In genomic region chr2:180333778-180334550, GRCm38 (mm10) we compare ENCODE assay signal across 10 mouse cellular contexts. TPM values are rescaled to one million over a fixed set of nuclear protein-coding genes. Genes with fewer than 3 reads are reported as not detected.
DNase-seq lines count a peak whose midpoint lies in the region; ATAC-seq and TF ChIP-seq lines count a peak whose summit lies in the region.
"Had no signal": no experiment of that assay in that cellular context is flagged by ENCODE, and none has a peak within 500 bp of the region (broad histone marks: within the 10 kb centered on the region; RNA-seq: fewer than 3 reads in every experiment).

No protein-coding gene starts in this region.

- H3K4me3 ChIP-seq in heart, adult 2 months, result peak overlapping the region; percentile 31
- H3K4me3 ChIP-seq in intestine, postnatal 0 days (ENCODE audit: low read depth, low read length), result peak overlapping the region; percentile 65
- peak overlapping the region; percentile 21 for H3K4me3 ChIP-seq in midbrain, embryonic 14.5 days (replicated peaks; ENCODE audit: low read depth, low read length)

- intact Hi-C loops in heart, adult 2 months (cut with DNase I), result no loop called here
- intact Hi-C loops in left cerebral cortex, postnatal 10 days (cut with DNase I), result no loop called here

- H3K27me3 ChIP-seq in heart, adult 2 months (ENCODE audit: control insufficient read depth, insufficient read depth, low read length), result peaks cover 17% of the 10 kb centered on the region
- H3K27me3 ChIP-seq in intestine, postnatal 0 days (replicated peaks; ENCODE audit: control insufficient read depth, insufficient read depth, low read length), result peaks cover 8% of the 10 kb centered on the region; the same call in 1 of the 2 replicates
- peaks cover 54% of the 10 kb centered on the region for H3K27me3 ChIP-seq in midbrain, embryonic 14.5 days (ENCODE audit: control insufficient read depth, insufficient read depth, low read length)

- no peaks in the 10 kb centered on the region for H3K79me2 ChIP-seq in heart, adult 2 months (replicated peaks; ENCODE audit: control insufficient read depth, insufficient read depth, low read length)

- H3K9ac ChIP-seq in heart, adult 2 months (ENCODE audit: low read depth, low read length), result no peak overlapping the region
- peak overlapping the region; percentile 82 for H3K9ac ChIP-seq in intestine, postnatal 0 days (ENCODE audit: low read depth, low read length)
- no peak overlapping the region for H3K9ac ChIP-seq in midbrain, embryonic 14.5 days (replicated peaks; ENCODE audit: low read length)

- peak overlapping the region; percentile 83 for H3K4me2 ChIP-seq in intestine, postnatal 0 days (replicated peaks; ENCODE audit: low read depth)
- peak overlapping the region; percentile 49 for H3K4me2 ChIP-seq in midbrain, embryonic 14.5 days (ENCODE audit: low read length)

- no peak for TF ChIP-seq EP300 in heart, adult 2 months (IDR thresholded peaks at IDR 0.05; ENCODE audit: insufficient read depth, low read depth, low read length)

- TF ChIP-seq POLR2A in heart, adult 2 months (IDR thresholded peaks at IDR 0.05; ENCODE audit: insufficient read depth, low read depth, low read length), result no peak

- peak; percentile 12; the same call in 1 of the 2 replicates for ATAC-seq in intestine, postnatal 0 days
- ATAC-seq in midbrain, embryonic 14.5 days (ENCODE audit: low FRiP score, low TSS enrichment), result no peak

- WGBS in heart, adult 2 months, result 2% methylated on average over 69 of the region's 69 CpGs
- WGBS in intestine, postnatal 0 days, result under 1% methylated on average over 68 of the region's 69 CpGs
- WGBS in midbrain, embryonic 14.5 days, result 1% methylated on average over 69 of the region's 69 CpGs

- peaks cover 3% of the 10 kb centered on the region for H3K4me1 ChIP-seq in heart, adult 2 months (ENCODE audit: control insufficient read depth, insufficient read depth, low read length)
- 0 out of 2 replicates have a peak, but pooled peaks cover 4% of the 10 kb centered on the region for H3K4me1 ChIP-seq in intestine, postnatal 0 days (replicated peaks; ENCODE audit: control insufficient read depth, insufficient read depth, low read length)
- H3K4me1 ChIP-seq in midbrain, embryonic 14.5 days (ENCODE audit: control insufficient read depth, insufficient read depth, low read length), result no peaks in the 10 kb centered on the region; the same call in 1 of the 2 replicates

- H3K27ac ChIP-seq in heart, adult 2 months, result no peak overlapping the region
- peak overlapping the region; percentile 90 for H3K27ac ChIP-seq in intestine, postnatal 0 days (ENCODE audit: low read depth, low read length)
- no peak overlapping the region for H3K27ac ChIP-seq in midbrain, embryonic 14.5 days (replicated peaks; ENCODE audit: low read depth, low read length)

- no peaks in the 10 kb centered on the region for H3K36me3 ChIP-seq in heart, adult 2 months (ENCODE audit: control insufficient read depth, insufficient read depth, low read length)
- H3K36me3 ChIP-seq in intestine, postnatal 0 days (ENCODE audit: control insufficient read depth, insufficient read depth), result peaks cover 3% of the 10 kb centered on the region; the same call in 1 of the 2 replicates
- no peaks in the 10 kb centered on the region for H3K36me3 ChIP-seq in midbrain, embryonic 14.5 days (ENCODE audit: control insufficient read depth, insufficient read depth, low read length)

- no peaks in the 10 kb centered on the region for H3K9me3 ChIP-seq in intestine, postnatal 0 days (ENCODE audit: control insufficient read depth)
- H3K9me3 ChIP-seq in midbrain, embryonic 14.5 days (ENCODE audit: control insufficient read depth, low read length), result no peaks in the 10 kb centered on the region

- no peak for TF ChIP-seq CTCF in heart, adult 2 months (IDR thresholded peaks at IDR 0.05)
- no peak for TF ChIP-seq CTCF in intestine, postnatal 0 days (IDR thresholded peaks at IDR 0.05; ENCODE audit: low read depth)

- no peak for DNase-seq in heart, adult 2 months
- DNase-seq in heart, adult 9 months (ENCODE audit: low spot score in 2 of 2), result no peak
- DNase-seq in embryo, embryonic 11 days, result peak; percentile 42
- peak; percentile 37 for DNase-seq in midbrain, embryonic 14.5 days
- no peak for DNase-seq in left cerebral cortex, adult 8-10 months (ENCODE audit: low spot score in 2 of 2)
- no peak for DNase-seq in spleen, postnatal 36 days (ENCODE audit: low spot score in 2 of 2)
- DNase-seq in left cerebral cortex, postnatal 10 days (ENCODE audit: extremely low spot score in 1 of 2, low spot score in 2 of 2), result no peak

RNA-seq across cellular contexts. Expression of gene Gata5, which starts 0.5 kb away (rescaled TPM):
- total RNA-seq in heart, adult 2 months (2021), result under 1 TPM; 0.63 to 0.89 TPM
- polyA plus RNA-seq in heart, adult 2 months (2012; rRNA removed), result 1.1 TPM in 2 replicates
- polyA plus RNA-seq in intestine, postnatal 0 days (2015; fragmentation: Nextera tagmentation; extraction: Ambion mirVana), result 20.9 and 23.9 TPM in 2 replicates
- polyA plus RNA-seq in midbrain, embryonic 14.5 days (2014; fragmentation: Nextera tagmentation; extraction: Ambion mirVana), result not detected in 2 replicates
- total RNA-seq in left cerebral cortex, adult 8-10 months (2022), result not detected
- not detected for total RNA-seq in left cerebral cortex, postnatal 10 days (2021)
- total RNA-seq: neutrophil, adult 5-6 weeks had no signal
- polyA plus RNA-seq: cortical plate, adult 2 months had no signal

RNA-seq across cellular contexts. Expression of gene Rbbp8nl, which starts 44.3 kb away (rescaled TPM):
- not detected for total RNA-seq in heart, adult 2 months (2021)
- polyA plus RNA-seq in heart, adult 2 months (2012; rRNA removed), result not detected in 2 replicates
- polyA plus RNA-seq in intestine, postnatal 0 days (2015; fragmentation: Nextera tagmentation; extraction: Ambion mirVana), result 0.18 and 0.25 TPM in 2 replicates
- not detected in 2 replicates for polyA plus RNA-seq in midbrain, embryonic 14.5 days (2014; fragmentation: Nextera tagmentation; extraction: Ambion mirVana)
- total RNA-seq in left cerebral cortex, adult 8-10 months (2022), result not detected
- total RNA-seq in left cerebral cortex, postnatal 10 days (2021), result not detected
- total RNA-seq: neutrophil, adult 5-6 weeks had no signal
- polyA plus RNA-seq: cortical plate, adult 2 months had no signal

Comparison
In these comparisons a context has a peak if more than half of its experiments do, and no peak if none do; other contexts are left out.
1. DNase-seq: peak in embryo, embryonic 11 days (single experiment) and midbrain, embryonic 14.5 days (single experiment); none in heart, adult 2 months (0 of 2), heart, adult 9 months (0 of 2), left cerebral cortex, adult 8-10 months (0 of 2), spleen, postnatal 36 days (0 of 2) and left cerebral cortex, postnatal 10 days (0 of 2).
2. Peak in every context shown above with its lines, with median percentiles within 50 percentile points of each other: H3K4me3 ChIP-seq.